Mouse (Mus musculus) heart, embryonic 16.5 days (tissue): ENCODE data around the gene Phox2b. TPM values are rescaled to one million over a fixed set of nuclear protein-coding genes. Genes with fewer than 3 reads are reported as not detected.
A peak's percentile ranks its signal among the peaks of the same experiment; 100 is the strongest.

Experiments used
- ATAC-seq: fragments of 200-750 bp; cut with Nextera tagmentation; replicated peaks from 2 replicates; pipeline ENCODE4 v1.8.0; 2017; ENCODE audit warnings: moderate number of reproducible peaks; ENCODE audit not compliant: insufficient read depth, low FRiP score; ENCODE audit errors: extremely low read depth
- H3K27ac ChIP-seq: fragments of 300-500 bp; sonication (generic); 2 replicates; pipeline ENCODE4 v1.5.1; 2014; ENCODE audit warnings: mild to moderate bottlenecking, low read length, control low read depth, moderate library complexity
- H3K27me3 ChIP-seq: fragments of 300-500 bp; sonication (generic); 2 replicates; pipeline ENCODE4 v1.6.1; 2014; ENCODE audit warnings: low read length, mixed read lengths; ENCODE audit not compliant: control insufficient read depth, insufficient read depth
- H3K36me3 ChIP-seq: fragments of 300-500 bp; sonication (generic); 2 replicates; pipeline ENCODE4 v1.6.1; 2014; ENCODE audit not compliant: control insufficient read depth, insufficient read depth
- H3K4me1 ChIP-seq: fragments of 300-500 bp; sonication (generic); 2 replicates; pipeline ENCODE4 v1.6.1; 2014; ENCODE audit warnings: low read length, mixed read lengths; ENCODE audit not compliant: control insufficient read depth, insufficient read depth
- H3K4me2 ChIP-seq: fragments of 300-500 bp; sonication (generic); 2 replicates; pipeline ENCODE4 v1.6.1; 2014; ENCODE audit warnings: low read depth, mild to moderate bottlenecking, control low read depth, low read length
- H3K4me3 ChIP-seq: fragments of 300-500 bp; sonication (generic); 2 replicates; pipeline ENCODE4 v1.5.1; 2014; ENCODE audit warnings: mild to moderate bottlenecking, control low read depth, low read length
- H3K9ac ChIP-seq: fragments of 300-500 bp; sonication (generic); 2 replicates; pipeline ENCODE4 v1.6.1; 2014; ENCODE audit warnings: low read length, control low read depth
- H3K9me3 ChIP-seq: fragments of 300-500 bp; sonication (generic); replicated peaks from 2 replicates; pipeline ENCODE4 v1.6.1; 2016; ENCODE audit warnings: low read length; ENCODE audit not compliant: control insufficient read depth
- WGBS: fragments of 180-500 bp; shearing (Covaris S2); extraction: QIAGEN DNeasy Blood & Tissue Kit; methylation state at CpG from one replicate; pipeline ENCODE4 v1.1.7; 2014; 5-methylcytosine and 5-hydroxymethylcytosine counted together
- polyA plus RNA-seq: library from polyadenylated mRNA; unstranded; fragments of >200 nt; fragmentation: Nextera tagmentation; extraction: Ambion mirVana; gene quantifications from 2 replicates; pipeline ENCODE4 v1.2.1, GENCODE M21; 2015

Gene Phox2b
- polyA plus RNA-seq, 1 experiment from 2014 or later, result 0.25 TPM

- peak; percentile 45; the same call in 1 of the 2 replicates for ATAC-seq
- Histone ChIP-seq H3K27me3 (peaks cover 82% of the 10 kb centered on the region), H3K9me3 (no peaks in the 10 kb centered on the region), H3K9ac (no peak overlapping the region), H3K27ac (no peak overlapping the region), H3K4me3 (no peak overlapping the region), H3K36me3 (no peaks in the 10 kb centered on the region), H3K4me2 (no peak overlapping the region), H3K4me1 (no peaks in the 10 kb centered on the region)
- WGBS, result 4% methylated on average over 28 of the region's 28 CpGs
Measured at GRCm38 (mm10) chr5:67101793-67102600, 2.9 kb upstream of the Phox2b start.

- Histone ChIP-seq H3K27ac (no peak overlapping the region), H3K4me3 (no peak overlapping the region), H3K36me3 (no peaks in the 10 kb centered on the region), H3K27me3 (peaks cover 82% of the 10 kb centered on the region), H3K9me3 (no peaks in the 10 kb centered on the region), H3K4me1 (no peaks in the 10 kb centered on the region), H3K4me2 (no peak overlapping the region), H3K9ac (no peak overlapping the region)
- 3% methylated on average over 9 of the region's 9 CpGs for WGBS
- no peak for ATAC-seq
Measured at GRCm38 (mm10) chr5:67101395-67101760, 2.3 kb upstream of the Phox2b start.

GRCm38 (mm10) chr5:67100564-67101394 lies 1.7 kb upstream of the Phox2b start:
- H3K4me3 ChIP-seq, result no peak overlapping the region
- no peak for ATAC-seq
- 3% methylated on average over 34 of the region's 34 CpGs for WGBS
- no peak overlapping the region for H3K9ac ChIP-seq
- peaks cover 3% of the 10 kb centered on the region; the same call in 1 of the 2 replicates for H3K4me1 ChIP-seq
- H3K9me3 ChIP-seq, result no peaks in the 10 kb centered on the region
- H3K27me3 ChIP-seq, result peaks cover 84% of the 10 kb centered on the region
- no peak overlapping the region for H3K4me2 ChIP-seq
- no peaks in the 10 kb centered on the region for H3K36me3 ChIP-seq
- H3K27ac ChIP-seq, result no peak overlapping the region

DNA sequence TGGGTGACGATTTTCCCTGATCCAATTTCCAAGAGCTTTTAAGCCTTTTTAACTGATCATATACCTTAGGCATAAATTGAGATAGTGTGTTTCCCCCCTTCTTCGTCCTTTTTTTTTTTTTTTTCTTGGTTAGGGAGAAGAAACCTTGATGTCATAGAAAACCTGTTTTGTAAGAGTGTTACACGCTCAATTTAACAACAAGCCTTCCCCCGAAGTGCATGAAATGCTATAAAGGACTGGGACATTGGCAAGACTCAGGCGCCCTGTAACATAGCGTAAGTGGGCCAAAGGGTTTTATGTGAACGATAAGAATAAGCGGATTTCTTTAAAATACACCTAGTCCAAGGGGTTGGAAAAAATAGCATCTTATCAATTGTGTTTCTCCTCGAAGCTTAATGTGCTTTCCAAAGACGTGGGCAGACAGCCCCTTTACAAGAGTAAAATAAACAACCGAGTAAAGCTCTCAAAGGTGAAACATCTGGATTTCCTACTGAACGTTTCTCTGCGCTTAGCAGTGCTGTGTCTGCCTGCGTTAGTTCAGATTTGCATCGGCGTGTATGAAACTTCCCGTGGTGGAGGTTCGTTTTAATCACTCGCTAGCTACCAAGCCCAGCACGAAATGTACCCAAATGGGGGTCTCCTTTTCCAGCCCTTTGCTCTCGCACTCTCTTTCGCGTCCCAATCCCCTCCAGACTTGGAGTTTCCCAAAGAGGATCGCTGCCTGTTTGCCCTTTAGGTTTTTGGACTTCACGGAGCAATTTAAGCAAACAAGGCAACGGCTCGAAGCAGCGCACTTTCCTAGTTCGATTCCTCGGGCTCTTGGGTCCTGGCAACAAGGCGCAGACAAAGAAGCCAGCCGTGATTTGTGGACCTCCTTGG lies 531 bp upstream of the Phox2b start:
- no peak for ATAC-seq
- Histone ChIP-seq H3K4me2 (no peak overlapping the region), H3K9ac (no peak overlapping the region), H3K4me3 (no peak overlapping the region), H3K4me1 (peaks cover 3% of the 10 kb centered on the region; the same call in 1 of the 2 replicates), H3K27me3 (peaks cover 90% of the 10 kb centered on the region), H3K36me3 (no peaks in the 10 kb centered on the region), H3K9me3 (no peaks in the 10 kb centered on the region), H3K27ac (no peak overlapping the region)
- whole genome bisulfite sequencing, result 3% methylated on average over 32 of the region's 32 CpGs

GRCm38 (mm10) chr5:67098051-67098732 lies 909 bp downstream of the Phox2b start:
- no peak for ATAC-seq
- Histone ChIP-seq H3K4me1 (peaks cover 3% of the 10 kb centered on the region; the same call in 1 of the 2 replicates), H3K9ac (no peak overlapping the region), H3K27ac (no peak overlapping the region), H3K36me3 (no peaks in the 10 kb centered on the region), H3K4me2 (no peak overlapping the region), H3K9me3 (no peaks in the 10 kb centered on the region), H3K27me3 (peaks cover 89% of the 10 kb centered on the region), H3K4me3 (no peak overlapping the region)
- WGBS, result 3% methylated on average over 23 of the region's 23 CpGs

DNA sequence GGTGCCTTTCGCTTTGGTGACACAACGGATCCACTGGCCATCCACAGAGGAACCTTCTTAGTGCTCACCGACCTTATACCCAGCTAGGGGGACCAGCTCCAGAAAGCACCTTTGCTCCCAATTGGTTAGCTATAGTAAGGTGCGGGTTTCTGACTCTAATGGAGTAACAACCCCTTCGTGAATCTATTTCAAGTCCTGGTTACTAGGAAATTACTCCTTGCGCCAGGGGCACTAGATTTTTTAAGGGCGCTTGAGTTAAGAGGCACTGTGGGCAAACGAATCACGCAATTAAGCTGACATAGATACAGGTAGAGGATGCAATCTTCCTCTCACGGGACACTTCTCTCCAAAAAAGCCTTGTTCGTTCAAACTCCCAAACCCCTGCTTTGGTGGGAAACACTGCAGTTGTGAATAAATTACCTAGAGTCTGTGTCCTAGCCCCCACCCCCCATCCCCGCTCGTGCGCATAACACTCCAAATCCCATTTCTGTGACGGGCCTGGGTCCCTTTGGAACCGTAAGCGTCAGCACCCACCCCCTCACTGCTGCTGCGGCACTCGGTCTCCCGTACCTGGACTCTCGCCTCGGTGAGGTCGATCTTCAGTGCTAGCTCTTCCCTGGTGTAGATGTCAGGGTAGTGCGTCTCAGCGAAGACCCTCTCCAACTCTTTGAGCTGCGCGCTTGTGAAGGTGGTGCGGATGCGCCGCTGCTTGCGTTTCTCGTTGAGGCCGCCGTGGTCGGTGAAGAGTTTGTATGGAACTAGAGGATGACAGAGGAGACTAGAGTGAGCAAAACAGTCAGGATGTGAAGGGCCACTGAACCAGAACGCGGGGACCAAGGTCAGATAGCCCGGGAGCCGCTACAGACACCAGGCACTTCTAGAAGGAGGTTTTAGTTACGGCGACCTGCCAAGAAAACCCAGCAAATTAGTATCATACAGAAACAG lies 1.7 kb downstream of the Phox2b start:
- peaks cover 89% of the 10 kb centered on the region for H3K27me3 ChIP-seq
- no peak overlapping the region for H3K27ac ChIP-seq
- no peak for ATAC-seq
- no peak overlapping the region for H3K4me2 ChIP-seq
- H3K4me1 ChIP-seq, result peaks cover 3% of the 10 kb centered on the region; the same call in 1 of the 2 replicates
- 2% methylated on average over 41 of the region's 41 CpGs for WGBS
- H3K9me3 ChIP-seq, result no peaks in the 10 kb centered on the region
- no peak overlapping the region for H3K9ac ChIP-seq
- no peak overlapping the region for H3K4me3 ChIP-seq
- H3K36me3 ChIP-seq, result no peaks in the 10 kb centered on the region

- no peak overlapping the region for H3K9ac ChIP-seq
- ATAC-seq, result no peak
- H3K4me2 ChIP-seq, result peak overlapping the region; percentile 57
- no peak overlapping the region for H3K27ac ChIP-seq
- peaks cover 3% of the 10 kb centered on the region; the same call in 1 of the 2 replicates for H3K4me1 ChIP-seq
- no peaks in the 10 kb centered on the region for H3K36me3 ChIP-seq
- H3K4me3 ChIP-seq, result peak overlapping the region; percentile 36
- H3K9me3 ChIP-seq, result no peaks in the 10 kb centered on the region
- peaks cover 90% of the 10 kb centered on the region for H3K27me3 ChIP-seq
- WGBS, result under 1% methylated on average over 27 of the region's 28 CpGs
Measured at GRCm38 (mm10) chr5:67096378-67096771, 2.7 kb downstream of the Phox2b start.
